Mouse (Mus musculus) CD4-positive helper T cell, adult 2 months (primary cell): Measurements from ENCODE around the gene Wdr54.

Source experiments
- DNase-seq: peaks from one replicate; pipeline ENCODE4 v3.0.0-alpha.2; 2012; ENCODE audit warnings: low read depth, missing footprints, low spot score

The Wdr54 gene

DNA sequence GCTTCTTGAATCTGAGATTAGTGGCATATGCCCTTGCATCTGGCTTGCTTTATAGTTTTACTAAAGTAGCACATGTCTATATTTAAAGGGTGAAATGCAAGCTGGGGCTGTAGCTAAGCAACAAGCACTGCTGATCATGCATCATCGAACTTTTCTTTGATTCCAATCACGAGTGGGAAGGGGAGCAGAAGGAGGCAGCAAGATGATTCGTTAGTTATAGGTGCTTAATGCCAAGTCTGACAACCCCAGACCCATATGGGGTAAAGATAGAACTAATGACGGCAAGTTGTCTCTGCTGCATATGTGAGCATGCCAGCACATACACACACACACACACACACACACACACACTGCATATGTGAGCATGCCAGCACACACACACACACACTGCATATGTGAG, 52.0 kb downstream of the Wdr54 start:
- DNase-seq, result no peak

DNA sequence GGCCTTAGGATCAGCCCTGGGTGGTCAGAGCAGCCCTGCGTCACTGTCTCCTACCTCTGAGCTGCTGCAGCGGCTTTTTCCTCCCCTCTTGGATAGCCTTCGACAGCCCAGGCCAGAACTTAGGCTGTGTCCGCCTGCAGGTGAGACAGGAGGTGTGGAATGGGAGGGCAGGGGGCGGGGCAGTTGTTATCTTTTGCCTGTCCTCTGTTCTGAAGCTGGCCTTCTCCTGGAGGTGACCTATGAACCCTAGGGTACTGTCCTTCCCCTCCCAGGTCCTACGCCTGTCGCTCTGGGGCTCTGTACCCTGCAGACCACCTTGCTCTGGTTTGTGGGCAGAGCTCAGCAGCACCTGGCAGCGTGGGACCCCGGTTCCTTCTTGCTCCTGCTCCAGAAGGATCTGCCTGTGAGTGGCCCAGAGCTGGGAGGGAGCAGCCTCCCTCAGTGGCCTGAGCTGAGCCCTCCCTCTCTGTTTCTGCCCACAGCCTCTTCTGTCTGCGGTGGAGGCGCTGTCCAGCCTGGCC, 53.0 kb downstream of the Wdr54 start:
- DNase-seq, result no peak

DNA sequence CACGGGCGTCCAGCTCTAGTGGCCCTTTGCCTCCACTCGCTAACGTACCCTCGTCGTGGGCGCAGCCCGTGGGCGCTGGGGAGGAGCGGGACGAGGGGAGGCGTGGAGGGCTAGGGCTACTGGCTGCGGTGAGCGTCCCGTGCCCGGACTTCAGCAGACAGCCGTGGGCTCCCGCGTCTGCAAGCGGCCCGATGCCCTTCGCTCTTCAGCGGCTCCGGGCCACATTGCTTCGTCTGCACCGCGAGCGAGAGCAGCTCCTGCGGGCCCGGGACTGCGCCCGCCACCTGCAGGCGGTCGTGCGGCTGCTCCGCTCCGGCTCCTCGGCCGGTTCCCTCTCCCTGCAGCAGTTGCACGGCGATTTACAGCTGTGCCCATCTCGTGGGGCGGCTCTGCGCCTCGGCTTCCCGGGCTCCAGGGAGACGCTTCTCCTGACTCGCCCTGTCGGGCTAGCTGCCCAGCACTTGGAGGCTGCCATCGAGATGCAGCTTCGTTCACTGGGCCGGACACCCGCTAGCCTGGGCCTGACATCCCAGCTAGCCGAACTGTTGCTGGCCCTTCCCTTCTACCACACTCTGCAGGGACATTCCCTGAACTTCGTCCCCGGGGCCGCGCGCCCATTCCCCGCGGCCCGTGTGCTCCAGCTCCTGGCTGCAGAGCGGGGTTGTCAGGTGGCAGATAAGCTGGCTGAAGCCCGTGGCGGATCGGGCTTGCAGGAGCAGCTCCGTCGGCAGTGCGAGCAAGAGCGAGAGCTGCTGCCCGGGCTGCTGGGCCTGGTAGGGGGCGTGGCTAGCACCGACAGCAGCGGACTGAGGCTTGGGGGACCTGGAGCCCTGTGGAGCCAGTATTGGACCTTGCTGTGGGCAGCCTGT, 54.3 kb downstream of the Wdr54 start:
- DNase-seq, result peak; percentile 84

DNA sequence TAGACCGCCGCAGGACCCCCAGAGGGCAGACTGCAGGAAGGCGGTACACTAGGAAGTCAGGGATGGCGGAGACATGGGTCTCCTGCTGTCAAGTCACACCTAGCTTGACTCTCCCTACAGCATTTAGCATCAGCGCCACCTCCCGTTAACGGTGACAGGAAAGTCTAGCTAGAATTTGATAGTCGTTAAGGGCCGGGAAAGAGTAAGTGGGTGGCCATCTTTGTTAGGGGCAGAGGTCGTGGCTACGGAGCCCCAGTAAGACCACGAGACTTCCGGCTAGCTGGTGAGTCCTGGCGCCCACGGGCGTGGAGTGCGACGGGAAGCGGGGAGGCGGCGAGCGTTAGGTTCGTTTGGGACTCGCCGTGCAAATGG, 54.9 kb downstream of the Wdr54 start, which contains the start of the genes Ccdc142 and Gm42688:
Ccdc142 (plus strand) TSS at position 286 of the 372 bp plus-strand sequence.
Gm42688 (plus strand) TSS at position 302 of the 372 bp plus-strand sequence.
- peak; percentile 92 for DNase-seq
